Mouse (Mus musculus): ENCODE results near the gene Kcne3. TPM values are rescaled to one million over a fixed set of nuclear protein-coding genes. Genes with fewer than 3 reads are reported as not detected.
A peak's percentile ranks its signal among the peaks of the same experiment; 100 is the strongest.

Kcne3 gene
- polyA plus RNA-seq, 1 experiment from 2014 or later, result 8.0 TPM

GRCm38 (mm10) chr7:100204871-100205270 is 28.6 kb downstream of the Kcne3 start:
- ATAC-seq (ENCODE audit: insufficient number of reproducible peaks, insufficient read depth, low FRiP score, low read depth), result no peak
- H3K4me1 ChIP-seq (ENCODE audit: control insufficient read depth in 2 of 2, insufficient read depth in 2 of 2, low read length in 2 of 2), result peaks cover 6 to 10% of the 10 kb centered on the region in 2 experiments
- no peak overlapping the region for H3K9ac ChIP-seq (ENCODE audit: low read length)
- no peaks in the 10 kb centered on the region for H3K27me3 ChIP-seq (ENCODE audit: control insufficient read depth, insufficient read depth, low read length)
- no peak overlapping the region for H3K4me2 ChIP-seq (ENCODE audit: low read length)
- no peaks in the 10 kb centered on the region for H3K36me3 ChIP-seq (ENCODE audit: control insufficient read depth, insufficient read depth, low read length)
- no peak overlapping the region for H3K4me3 ChIP-seq (ENCODE audit: control insufficient read depth in 1 of 2, insufficient read depth in 1 of 2, low read depth in 1 of 2, low read length in 2 of 2)
- WGBS, result 85% methylated on average over 6 of the region's 6 CpGs
- H3K9me3 ChIP-seq (ENCODE audit: control insufficient read depth, low read length), result no peaks in the 10 kb centered on the region
- H3K27ac ChIP-seq (replicated peaks in 1 of 2; ENCODE audit: control insufficient read depth in 1 of 2, insufficient read depth in 1 of 2, low read depth in 2 of 2, low read length in 2 of 2), result no peak overlapping the region

GRCm38 (mm10) chr7:100206144-100206543 is 29.8 kb downstream of the Kcne3 start:
- Histone ChIP-seq H3K27me3 (ENCODE audit: control insufficient read depth, insufficient read depth, low read length) (no peaks in the 10 kb centered on the region), H3K9ac (ENCODE audit: low read length) (no peak overlapping the region), H3K4me1 (ENCODE audit: control insufficient read depth in 2 of 2, insufficient read depth in 2 of 2, low read length in 2 of 2) (peaks cover 6 to 10% of the 10 kb centered on the region in 2 experiments), H3K36me3 (ENCODE audit: control insufficient read depth, insufficient read depth, low read length) (no peaks in the 10 kb centered on the region), H3K27ac (replicated peaks in 1 of 2; ENCODE audit: control insufficient read depth in 1 of 2, insufficient read depth in 1 of 2, low read depth in 2 of 2, low read length in 2 of 2) (no peak overlapping the region), H3K4me2 (ENCODE audit: low read length) (no peak overlapping the region), H3K4me3 (ENCODE audit: control insufficient read depth in 1 of 2, insufficient read depth in 1 of 2, low read depth in 1 of 2, low read length in 2 of 2) (no peak overlapping the region), H3K9me3 (ENCODE audit: control insufficient read depth, low read length) (no peaks in the 10 kb centered on the region)
- 87% methylated on average over 2 of the region's 2 CpGs for WGBS
- no peak for ATAC-seq (ENCODE audit: insufficient number of reproducible peaks, insufficient read depth, low FRiP score, low read depth)

GRCm38 (mm10) chr7:100207886-100208285 is 31.6 kb downstream of the Kcne3 start:
- Histone ChIP-seq H3K9me3 (ENCODE audit: control insufficient read depth, low read length) (no peaks in the 10 kb centered on the region), H3K27ac (replicated peaks in 1 of 2; ENCODE audit: control insufficient read depth in 1 of 2, insufficient read depth in 1 of 2, low read depth in 2 of 2, low read length in 2 of 2) (no peak overlapping the region), H3K36me3 (ENCODE audit: control insufficient read depth, insufficient read depth, low read length) (no peaks in the 10 kb centered on the region), H3K4me2 (ENCODE audit: low read length) (no peak overlapping the region), H3K4me1 (ENCODE audit: control insufficient read depth in 2 of 2, insufficient read depth in 2 of 2, low read length in 2 of 2) (peaks cover 6 to 10% of the 10 kb centered on the region in 2 experiments), H3K4me3 (ENCODE audit: control insufficient read depth in 1 of 2, insufficient read depth in 1 of 2, low read depth in 1 of 2, low read length in 2 of 2) (no peak overlapping the region), H3K27me3 (ENCODE audit: control insufficient read depth, insufficient read depth, low read length) (no peaks in the 10 kb centered on the region), H3K9ac (ENCODE audit: low read length) (no peak overlapping the region)
- no peak for ATAC-seq (ENCODE audit: insufficient number of reproducible peaks, insufficient read depth, low FRiP score, low read depth)

- Histone ChIP-seq H3K9me3 (ENCODE audit: control insufficient read depth, low read length) (no peaks in the 10 kb centered on the region), H3K4me3 (ENCODE audit: control insufficient read depth in 1 of 2, insufficient read depth in 1 of 2, low read depth in 1 of 2, low read length in 2 of 2) (no peak overlapping the region), H3K36me3 (ENCODE audit: control insufficient read depth, insufficient read depth, low read length) (no peaks in the 10 kb centered on the region), H3K9ac (ENCODE audit: low read length) (no peak overlapping the region), H3K4me1 (ENCODE audit: control insufficient read depth in 2 of 2, insufficient read depth in 2 of 2, low read length in 2 of 2) (peaks cover 0 to 3% of the 10 kb centered on the region in 2 experiments; a peak in 2 of 4 replicates), H3K27ac (replicated peaks in 1 of 2; ENCODE audit: control insufficient read depth in 1 of 2, insufficient read depth in 1 of 2, low read depth in 2 of 2, low read length in 2 of 2) (no peak overlapping the region), H3K27me3 (ENCODE audit: control insufficient read depth, insufficient read depth, low read length) (no peaks in the 10 kb centered on the region), H3K4me2 (ENCODE audit: low read length) (no peak overlapping the region)
- ATAC-seq (ENCODE audit: insufficient number of reproducible peaks, insufficient read depth, low FRiP score, low read depth), result no peak
- 68% methylated on average over 4 of the region's 4 CpGs for WGBS
Observed at GRCm38 (mm10) chr7:100214310-100214709, 38.0 kb downstream of the Kcne3 start.

- H3K4me3 ChIP-seq (ENCODE audit: control insufficient read depth in 1 of 2, insufficient read depth in 1 of 2, low read depth in 1 of 2, low read length in 2 of 2), result no peak overlapping the region
- peaks cover 0 to 3% of the 10 kb centered on the region in 2 experiments; a peak in 2 of 4 replicates for H3K4me1 ChIP-seq (ENCODE audit: control insufficient read depth in 2 of 2, insufficient read depth in 2 of 2, low read length in 2 of 2)
- H3K9ac ChIP-seq (ENCODE audit: low read length), result no peak overlapping the region
- H3K27ac ChIP-seq (replicated peaks in 1 of 2; ENCODE audit: control insufficient read depth in 1 of 2, insufficient read depth in 1 of 2, low read depth in 2 of 2, low read length in 2 of 2), result no peak overlapping the region
- 56% methylated on average over 6 of the region's 6 CpGs for WGBS
- H3K36me3 ChIP-seq (ENCODE audit: control insufficient read depth, insufficient read depth, low read length), result no peaks in the 10 kb centered on the region
- H3K27me3 ChIP-seq (ENCODE audit: control insufficient read depth, insufficient read depth, low read length), result no peaks in the 10 kb centered on the region
- no peaks in the 10 kb centered on the region for H3K9me3 ChIP-seq (ENCODE audit: control insufficient read depth, low read length)
- no peak for ATAC-seq (ENCODE audit: insufficient number of reproducible peaks, insufficient read depth, low FRiP score, low read depth)
- no peak overlapping the region for H3K4me2 ChIP-seq (ENCODE audit: low read length)
Observed at GRCm38 (mm10) chr7:100215116-100215732, 38.9 kb downstream of the Kcne3 start.

GRCm38 (mm10) chr7:100215976-100216375 is 39.7 kb downstream of the Kcne3 start:
- no peaks in the 10 kb centered on the region for H3K36me3 ChIP-seq (ENCODE audit: control insufficient read depth, insufficient read depth, low read length)
- H3K4me2 ChIP-seq (ENCODE audit: low read length), result no peak overlapping the region
- no peak overlapping the region; a peak in 1 of 4 replicates for H3K27ac ChIP-seq (replicated peaks in 1 of 2; ENCODE audit: control insufficient read depth in 1 of 2, insufficient read depth in 1 of 2, low read depth in 2 of 2, low read length in 2 of 2)
- no peak for ATAC-seq (ENCODE audit: insufficient number of reproducible peaks, insufficient read depth, low FRiP score, low read depth)
- H3K4me3 ChIP-seq (ENCODE audit: control insufficient read depth in 1 of 2, insufficient read depth in 1 of 2, low read depth in 1 of 2, low read length in 2 of 2), result no peak overlapping the region
- H3K9ac ChIP-seq (ENCODE audit: low read length), result no peak overlapping the region
- WGBS, result 67% methylated on average over 10 of the region's 10 CpGs
- H3K27me3 ChIP-seq (ENCODE audit: control insufficient read depth, insufficient read depth, low read length), result no peaks in the 10 kb centered on the region
- H3K4me1 ChIP-seq (ENCODE audit: control insufficient read depth in 2 of 2, insufficient read depth in 2 of 2, low read length in 2 of 2), result peaks cover 0 to 3% of the 10 kb centered on the region in 2 experiments; a peak in 2 of 4 replicates
- no peaks in the 10 kb centered on the region for H3K9me3 ChIP-seq (ENCODE audit: control insufficient read depth, low read length)

- no peak for ATAC-seq (ENCODE audit: insufficient number of reproducible peaks, insufficient read depth, low FRiP score, low read depth)
- no peak overlapping the region for H3K4me2 ChIP-seq (ENCODE audit: low read length)
- WGBS, result 67% methylated on average over 9 of the region's 9 CpGs
Observed at GRCm38 (mm10) chr7:100216601-100217565, 40.6 kb downstream of the Kcne3 start.

More at GRCm38 (mm10) chr7:100216601-100217565, 40.6 kb downstream of the Kcne3 start:
- Histone ChIP-seq H3K27me3 (ENCODE audit: control insufficient read depth, insufficient read depth, low read length) (no peaks in the 10 kb centered on the region), H3K27ac (replicated peaks in 1 of 2; ENCODE audit: control insufficient read depth in 1 of 2, insufficient read depth in 1 of 2, low read depth in 2 of 2, low read length in 2 of 2) (peak overlapping the region in 1 of 2 experiments; percentile 30; a peak in 1 of 4 replicates), H3K9ac (ENCODE audit: low read length) (no peak overlapping the region), H3K4me3 (ENCODE audit: control insufficient read depth in 1 of 2, insufficient read depth in 1 of 2, low read depth in 1 of 2, low read length in 2 of 2) (no peak overlapping the region), H3K36me3 (ENCODE audit: control insufficient read depth, insufficient read depth, low read length) (no peaks in the 10 kb centered on the region), H3K9me3 (ENCODE audit: control insufficient read depth, low read length) (no peaks in the 10 kb centered on the region), H3K4me1 (ENCODE audit: control insufficient read depth in 2 of 2, insufficient read depth in 2 of 2, low read length in 2 of 2) (peaks cover 0 to 3% of the 10 kb centered on the region in 2 experiments; a peak in 2 of 4 replicates)
